Mouse (Mus musculus) layer of hippocampus, adult 18-20 months (tissue): ENCODE data around the gene Mogat2. TPM values are rescaled to one million over a fixed set of nuclear protein-coding genes. Genes with fewer than 3 reads are reported as not detected.
A peak's percentile ranks its signal among the peaks of the same experiment; 100 is the strongest.

Source experiments
- DNase-seq, 2 experiments: peaks; one replicate each; pipeline ENCODE4 v3.0.0; 2022; ENCODE audit warnings: low spot score in 2 of 2
- total RNA-seq, 2 experiments: library from RNA; stranded (reverse); gene quantifications; 2 replicates each; pipeline ENCODE4 v1.2.3; 2021

Gene Mogat2
- total RNA-seq, 2 experiments from 2014 or later: not detected

- no peak for DNase-seq
Measured at GRCm38 (mm10) chr7:99236888-99237660, 1.3 kb downstream of the Mogat2 start.

- DNase-seq: no peak
Measured at GRCm38 (mm10) chr7:99235657-99236056, 2.8 kb downstream of the Mogat2 start.

- DNase-seq: no peak
Measured at GRCm38 (mm10) chr7:99234916-99235315, 3.5 kb downstream of the Mogat2 start.

DNA sequence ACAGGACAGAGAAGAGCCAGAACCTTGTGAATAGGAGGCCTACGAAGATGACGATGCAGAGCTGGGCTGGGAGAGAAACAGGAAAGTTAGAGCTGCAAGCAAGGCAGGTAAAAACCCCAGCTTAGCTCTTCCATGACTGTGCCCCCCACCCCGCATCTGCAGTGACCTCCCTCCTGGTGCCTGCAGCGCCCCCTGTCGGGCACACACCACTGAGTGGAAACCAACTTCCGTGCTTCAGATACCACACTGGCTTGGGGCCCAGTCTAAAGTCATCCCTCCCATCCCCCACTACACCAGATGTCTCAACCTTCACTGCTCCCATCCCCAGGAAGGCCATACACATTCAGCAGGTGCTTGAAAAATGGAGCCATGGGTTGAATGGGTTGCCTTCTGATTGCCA lies 5.8 kb downstream of the Mogat2 start:
- DNase-seq: no peak

DNA sequence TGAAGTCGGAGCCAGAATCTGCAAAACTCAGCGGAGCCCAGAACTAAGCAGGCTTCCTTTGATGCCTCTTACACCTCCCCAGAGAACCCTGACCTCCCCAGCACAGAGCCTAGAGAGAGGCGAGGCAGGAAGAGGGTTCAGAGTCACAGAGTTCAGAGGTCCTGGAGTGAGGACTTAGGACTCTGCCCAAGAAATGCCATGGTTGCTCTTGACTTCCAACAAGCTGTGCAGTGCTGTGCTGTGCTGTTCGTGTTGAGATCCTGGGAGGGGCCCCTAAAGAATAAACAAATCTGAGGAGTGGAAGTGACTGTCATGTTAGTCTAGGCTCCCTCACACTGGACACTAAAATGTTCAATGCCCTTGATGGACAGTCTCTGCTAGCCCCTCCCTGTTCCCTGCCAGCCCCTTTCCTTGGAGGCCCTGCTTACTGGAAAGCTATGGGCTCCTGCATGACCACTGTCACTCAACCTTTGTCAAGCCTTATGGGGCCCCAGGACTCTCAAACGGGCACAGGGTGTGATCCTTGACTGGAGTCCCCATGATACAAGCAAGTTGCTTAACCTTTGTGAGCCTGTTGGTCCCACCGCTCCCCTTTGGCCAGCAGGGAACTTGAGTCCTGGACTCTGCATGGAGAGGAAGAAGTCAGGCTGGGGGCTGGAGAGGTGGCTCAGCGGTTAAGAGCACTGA lies 8.2 kb downstream of the Mogat2 start:
- DNase-seq: no peak

GRCm38 (mm10) chr7:99229411-99229810 lies 9.0 kb downstream of the Mogat2 start:
- peak in 1 of 2 experiments; percentile 31 for DNase-seq

DNA sequence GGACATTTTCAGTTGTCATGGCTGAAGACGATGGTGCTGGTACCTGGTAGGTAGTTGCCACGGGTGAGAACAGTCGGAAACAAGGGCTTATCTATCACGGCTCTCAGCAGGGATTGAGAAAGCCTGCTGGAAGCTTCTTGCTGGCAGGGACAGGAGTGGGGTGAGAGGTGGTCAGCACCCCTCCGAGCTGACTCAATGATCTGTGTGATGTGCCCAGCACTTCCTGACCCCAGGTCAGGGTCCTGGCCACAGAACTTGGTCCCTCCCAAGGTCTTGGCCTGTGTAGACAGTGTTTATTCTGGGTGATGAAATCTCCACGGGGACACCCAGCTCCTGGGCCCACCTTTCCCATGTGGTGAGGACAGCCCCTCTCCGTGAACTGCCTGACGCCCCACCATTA lies 9.6 kb downstream of the Mogat2 start:
- no peak for DNase-seq

DNA sequence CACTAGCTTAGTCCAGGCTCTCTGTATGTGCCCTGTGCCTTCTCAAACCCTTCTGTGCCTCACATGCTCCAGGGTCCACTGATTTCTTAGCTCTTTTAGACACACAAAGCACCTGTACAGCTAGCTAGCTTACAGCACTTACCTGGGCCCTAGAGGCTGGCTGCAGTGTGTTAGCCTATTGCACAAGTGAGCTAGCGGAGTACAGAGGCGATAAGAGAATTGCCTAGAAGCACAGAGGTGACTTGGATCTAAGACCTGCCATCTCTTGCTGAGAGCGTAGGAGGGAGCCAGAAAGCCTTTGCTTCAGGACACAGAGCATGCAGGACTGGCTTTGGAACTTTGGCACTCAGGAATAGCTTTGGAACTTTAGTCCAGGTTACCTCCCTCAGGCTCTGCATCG lies 11.2 kb downstream of the Mogat2 start:
- DNase-seq: no peak

GRCm38 (mm10) chr7:99226662-99227061 lies 11.8 kb downstream of the Mogat2 start:
- no peak for DNase-seq

DNA sequence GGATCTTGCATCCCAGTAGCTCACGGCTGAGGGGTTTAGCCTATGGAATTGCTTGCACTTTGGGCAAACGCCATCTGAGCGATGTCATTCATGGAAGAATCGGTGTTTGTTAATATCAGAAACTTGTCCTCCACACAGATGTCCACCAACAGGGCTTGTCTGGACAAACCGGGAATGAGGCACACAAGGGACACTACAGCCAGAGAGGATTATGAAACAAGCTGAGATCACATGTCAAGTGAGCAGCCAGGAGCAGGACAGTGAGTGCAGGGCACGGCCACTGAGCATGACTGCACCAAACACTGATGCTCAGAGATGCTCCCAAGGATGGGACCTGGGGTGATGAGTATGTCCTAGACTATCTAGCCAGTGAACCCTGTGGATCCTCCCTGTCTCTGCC lies 13.0 kb downstream of the Mogat2 start:
- DNase-seq: no peak

GRCm38 (mm10) chr7:99224648-99225190 lies 13.7 kb downstream of the Mogat2 start:
- no peak for DNase-seq

- DNase-seq: peak in 1 of 2 experiments; percentile 33
Measured at GRCm38 (mm10) chr7:99224225-99224624, 14.2 kb downstream of the Mogat2 start.

- peak; percentile 11 to 62 for DNase-seq
Measured at GRCm38 (mm10) chr7:99217338-99218074, 20.9 kb downstream of the Mogat2 start.

- no peak for DNase-seq
Measured at GRCm38 (mm10) chr7:99215347-99215855, 23.0 kb downstream of the Mogat2 start.

DNA sequence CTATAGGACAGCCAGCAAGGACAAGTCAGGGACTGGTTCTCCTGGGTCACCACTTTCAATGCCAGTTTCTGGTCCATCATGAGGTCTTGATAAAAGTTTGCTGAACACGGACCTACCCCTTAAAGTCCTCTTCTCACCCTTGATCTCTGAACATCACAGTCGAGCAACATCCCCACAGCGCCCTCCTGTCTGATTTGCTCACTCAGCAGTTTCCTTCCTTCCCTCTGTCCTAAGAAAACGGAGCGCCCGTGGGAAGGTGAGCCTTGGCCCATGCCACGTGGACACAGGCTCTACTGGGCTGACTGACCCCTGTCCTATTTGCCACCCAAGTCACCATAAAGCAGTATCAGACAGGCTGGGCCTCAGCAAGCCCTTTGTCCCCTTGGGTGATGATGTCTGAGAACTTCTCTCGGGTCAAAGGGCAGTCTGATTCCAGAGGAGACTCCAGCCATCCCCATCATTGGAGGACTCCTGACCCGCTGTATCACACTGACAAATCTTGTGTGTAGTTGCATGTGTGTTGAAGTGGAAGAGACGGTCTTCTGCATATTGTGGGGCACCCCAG lies 23.7 kb downstream of the Mogat2 start:
- no peak for DNase-seq

DNA sequence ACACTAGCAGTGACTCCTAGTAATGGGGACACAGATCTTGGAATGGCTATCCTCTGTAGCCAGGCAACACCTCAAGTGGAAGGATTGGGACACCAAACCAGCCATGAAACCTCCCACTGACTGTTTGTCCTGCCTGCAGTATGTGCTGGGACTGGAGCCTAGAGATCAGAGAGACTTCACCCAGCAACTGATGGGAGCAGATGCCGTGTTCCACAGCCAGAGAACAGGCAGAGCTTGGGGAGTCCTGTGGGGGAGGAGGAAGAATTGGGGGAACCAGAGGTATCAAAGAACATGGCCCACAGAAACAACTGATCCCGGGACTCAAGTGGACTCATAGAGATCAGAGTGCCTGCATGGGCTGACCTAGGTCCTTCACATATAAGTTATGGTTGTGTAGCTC lies 24.7 kb downstream of the Mogat2 start:
- DNase-seq: peak; percentile 35 to 72

DNA sequence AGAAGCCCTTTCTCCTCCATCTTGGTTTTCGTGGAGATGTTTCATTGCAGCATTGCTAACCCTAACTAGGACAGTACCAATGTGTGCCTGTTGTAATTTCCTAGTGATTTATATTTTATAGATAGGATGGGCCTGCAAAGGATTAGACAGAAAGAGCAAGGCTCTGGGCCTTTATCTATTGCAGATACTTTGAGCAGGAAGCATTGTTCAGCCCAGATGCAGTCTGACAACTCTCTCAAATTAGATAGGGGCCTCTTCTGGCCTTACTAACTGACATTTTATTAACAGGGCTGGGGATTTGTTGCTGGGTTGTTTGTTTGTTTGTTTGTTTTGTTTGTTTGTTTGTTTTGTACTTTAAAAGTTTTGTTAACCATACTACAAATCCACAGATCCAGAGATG lies 25.4 kb downstream of the Mogat2 start:
- no peak for DNase-seq

DNA sequence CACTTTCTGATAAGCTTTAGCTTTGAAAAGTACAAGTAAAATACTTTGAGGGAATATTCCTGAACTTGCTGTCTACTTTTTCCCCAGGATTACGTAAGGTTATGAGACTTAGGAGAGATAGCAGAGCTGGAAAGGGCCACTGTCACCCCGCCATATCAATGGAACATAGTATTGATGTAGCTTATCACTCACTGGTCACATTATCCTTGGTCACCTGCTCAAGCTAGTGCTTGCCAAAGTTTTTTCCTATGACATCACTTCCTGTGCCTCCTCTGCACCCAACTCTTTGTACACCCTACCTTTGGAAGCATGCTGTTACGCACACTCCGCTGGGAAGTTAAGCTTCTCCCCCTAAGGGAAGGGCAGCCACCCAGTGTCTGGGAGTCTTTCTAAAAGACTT lies 29.7 kb downstream of the Mogat2 start:
- DNase-seq: no peak

GRCm38 (mm10) chr7:99206364-99206763 lies 32.1 kb downstream of the Mogat2 start:
- no peak for DNase-seq

DNA sequence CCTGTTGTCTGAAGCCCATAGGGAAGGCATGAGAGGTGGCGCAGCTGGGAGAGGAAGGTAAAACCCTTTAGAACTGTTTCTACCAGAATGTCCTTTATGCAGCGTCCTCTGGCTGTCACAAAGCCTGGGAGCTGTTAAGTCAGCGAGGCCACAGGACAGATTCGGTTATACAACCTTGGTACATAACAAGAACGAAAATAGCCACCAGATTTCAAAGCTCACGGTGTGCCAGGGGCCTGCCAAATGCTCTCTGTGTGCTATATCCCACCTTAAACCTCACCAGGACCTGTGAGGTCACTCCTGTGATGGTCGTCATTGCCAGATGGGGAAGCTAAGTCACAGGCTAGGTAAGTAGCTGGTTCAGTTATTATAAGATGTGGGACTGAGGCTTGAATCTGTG lies 36.3 kb downstream of the Mogat2 start:
- no peak for DNase-seq

DNA sequence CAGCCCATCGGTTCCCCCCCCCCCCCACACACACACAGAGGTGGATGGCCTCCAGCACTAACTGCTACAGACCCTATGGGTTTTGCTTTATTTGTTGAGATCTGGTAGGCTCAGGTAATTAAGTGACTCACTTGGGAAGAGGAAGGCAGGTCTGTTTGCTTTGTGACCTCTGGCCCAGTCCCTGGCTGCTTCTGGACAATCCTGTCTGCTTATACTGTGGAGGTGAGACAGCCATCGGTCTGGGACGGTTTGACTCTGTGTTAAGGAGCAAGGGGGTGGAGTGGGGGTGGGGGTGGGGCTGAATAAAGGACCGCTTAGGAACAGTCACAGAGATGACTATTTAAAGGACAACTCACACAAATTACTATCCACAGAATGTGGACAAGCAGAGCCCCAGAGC lies 38.1 kb downstream of the Mogat2 start:
- no peak for DNase-seq
